Mouse (Mus musculus) monocyte, adult 2 months (primary cell): ENCODE data around the gene Cyp2d22.
"Not testable (repeated sequence)": the region's sequence is repeated elsewhere in the genome, so short reads cannot be mapped to it uniquely, and the experiment has no call there.

Experiments used
- DNase-seq, 2 experiments: peaks; one replicate each; pipeline ENCODE4 v3.0.0; 2022; ENCODE audit warnings: low spot score in 2 of 2, low read depth in 1 of 2

Cyp2d22 gene

DNA sequence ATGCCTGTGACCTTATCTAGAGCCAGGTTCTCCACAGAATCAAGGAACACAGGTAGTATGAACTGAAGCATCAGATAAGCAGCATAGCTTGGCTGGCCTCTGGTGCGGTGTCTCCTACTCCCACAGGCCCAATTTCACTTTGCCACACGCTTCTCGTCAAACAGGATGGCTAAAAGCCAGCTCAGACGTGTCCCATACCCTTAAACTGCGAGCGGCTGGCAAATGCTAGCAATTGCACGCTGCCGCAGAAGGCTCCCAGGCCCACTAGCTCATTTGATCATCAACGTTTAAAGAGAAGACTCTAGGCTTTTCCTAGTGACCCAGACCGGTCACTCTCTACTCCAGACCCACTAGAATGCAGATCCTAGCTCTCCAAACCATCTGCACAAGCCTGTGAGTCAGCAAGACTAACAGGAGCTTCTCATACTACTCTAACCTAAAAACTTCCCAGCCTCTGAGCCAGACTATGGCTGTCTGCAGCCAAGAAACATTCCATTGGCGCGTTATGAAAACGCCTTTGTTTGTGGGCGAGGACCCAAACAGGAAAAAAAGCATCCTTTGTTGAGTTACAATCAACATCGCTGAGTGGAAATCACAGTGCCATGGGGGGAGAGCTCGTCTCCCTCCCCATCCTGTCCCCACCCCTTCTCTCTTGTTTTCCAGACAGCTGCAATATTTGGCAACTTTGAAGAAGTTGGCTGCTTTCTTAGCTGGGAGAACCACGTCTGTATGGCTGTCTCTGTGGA lies 3.5 kb downstream of the Cyp2d22 start:
- no peak for DNase-seq

DNA sequence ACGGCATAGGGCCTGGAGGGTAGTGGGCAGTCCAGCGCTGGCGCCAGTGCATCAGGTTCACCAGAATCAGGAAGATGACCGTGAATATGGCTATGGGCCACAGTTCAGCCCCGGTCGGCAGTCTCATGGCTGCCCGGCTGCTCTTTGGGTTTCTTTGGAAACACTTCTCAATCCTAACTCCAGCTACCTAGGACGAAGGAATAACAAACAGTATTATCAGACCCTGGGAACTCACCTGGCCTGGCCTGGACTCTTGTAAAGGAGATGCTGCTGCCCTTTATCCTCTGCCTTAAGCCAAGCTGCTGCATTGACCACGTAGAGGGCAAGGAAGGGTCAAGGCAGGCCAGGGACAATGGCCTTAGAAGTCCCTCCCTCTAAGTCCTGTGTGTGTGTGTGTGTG lies 4.2 kb downstream of the Cyp2d22 start:
- no peak for DNase-seq

DNA sequence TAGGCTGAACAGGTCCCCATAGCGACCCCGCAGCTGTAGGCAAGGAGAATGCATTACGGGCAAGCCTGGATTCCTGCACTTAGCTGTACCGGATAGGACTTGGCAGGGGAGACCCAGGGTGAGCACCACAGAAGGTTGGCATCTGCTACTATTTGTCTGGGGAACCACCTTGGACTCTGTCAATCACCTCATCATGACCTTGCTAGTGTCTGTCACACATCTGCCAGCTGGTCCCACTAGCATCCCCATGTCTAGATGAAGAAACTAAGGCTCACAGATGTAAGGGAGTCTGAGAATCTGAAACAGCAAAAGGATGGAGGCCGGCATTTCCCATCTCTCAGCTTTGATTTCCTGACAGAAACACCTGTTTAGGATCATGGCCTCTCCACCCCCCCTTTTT lies 5.6 kb downstream of the Cyp2d22 start:
- DNase-seq: no peak

DNA sequence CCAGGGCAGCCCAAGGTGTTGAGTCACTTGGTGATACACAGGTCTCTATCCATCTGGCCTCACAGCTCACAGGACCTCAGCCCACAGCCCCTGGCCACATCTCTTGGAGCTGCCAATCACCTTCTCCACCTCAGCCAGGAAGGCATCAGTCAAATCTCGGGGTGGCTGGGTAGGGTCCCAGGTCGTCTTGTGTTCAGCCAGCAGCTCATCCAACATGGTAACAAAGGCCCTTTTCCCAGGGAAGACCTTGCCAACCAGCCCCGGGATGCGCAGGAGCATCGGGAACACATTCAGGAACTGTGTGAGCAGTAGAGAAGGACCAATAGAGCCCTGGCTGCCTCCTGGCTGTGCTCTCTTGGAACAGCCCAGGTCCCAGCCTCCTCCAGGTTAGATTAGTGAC lies 7.1 kb downstream of the Cyp2d22 start:
- no peak for DNase-seq

DNA sequence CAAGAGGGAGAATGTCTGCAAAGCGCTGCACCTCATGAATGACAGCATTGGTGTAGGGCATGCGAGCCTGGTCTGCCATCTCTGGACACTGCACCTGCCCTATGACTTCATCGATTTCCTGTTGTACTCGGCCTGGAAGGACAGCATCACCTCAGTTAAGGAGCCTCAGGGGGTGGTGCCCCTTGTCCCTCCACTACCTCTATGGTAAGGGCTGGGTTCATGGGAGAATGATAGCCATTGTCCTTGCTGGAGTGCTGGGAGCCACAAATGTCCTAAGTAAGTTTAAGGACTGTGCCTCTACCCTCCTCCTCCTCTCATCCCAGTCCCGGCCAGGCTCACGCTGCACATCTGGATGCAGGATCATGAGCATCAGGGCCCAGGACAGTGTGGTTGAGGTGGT lies 7.6 kb downstream of the Cyp2d22 start:
- DNase-seq: no peak

DNA sequence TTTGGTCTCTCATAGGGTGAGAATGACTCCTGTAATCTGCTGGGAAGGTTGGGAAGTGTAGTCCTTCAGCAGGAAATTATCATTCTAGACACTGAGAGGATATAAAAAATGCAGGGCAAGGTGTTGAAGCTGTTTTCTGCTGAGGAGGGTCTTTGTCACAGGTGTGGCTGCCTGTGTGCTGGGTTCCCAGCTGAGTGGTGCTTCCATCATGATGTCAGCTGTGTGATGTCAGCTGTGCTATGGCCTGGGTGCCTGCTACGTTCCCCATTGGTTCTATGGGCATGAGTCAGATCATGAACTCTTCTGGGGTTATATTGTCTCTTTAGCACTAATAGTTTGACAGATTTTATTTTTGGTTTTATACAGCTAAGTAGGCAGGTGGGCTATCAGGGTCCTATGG lies 11.2 kb downstream of the Cyp2d22 start:
- DNase-seq: no peak

DNA sequence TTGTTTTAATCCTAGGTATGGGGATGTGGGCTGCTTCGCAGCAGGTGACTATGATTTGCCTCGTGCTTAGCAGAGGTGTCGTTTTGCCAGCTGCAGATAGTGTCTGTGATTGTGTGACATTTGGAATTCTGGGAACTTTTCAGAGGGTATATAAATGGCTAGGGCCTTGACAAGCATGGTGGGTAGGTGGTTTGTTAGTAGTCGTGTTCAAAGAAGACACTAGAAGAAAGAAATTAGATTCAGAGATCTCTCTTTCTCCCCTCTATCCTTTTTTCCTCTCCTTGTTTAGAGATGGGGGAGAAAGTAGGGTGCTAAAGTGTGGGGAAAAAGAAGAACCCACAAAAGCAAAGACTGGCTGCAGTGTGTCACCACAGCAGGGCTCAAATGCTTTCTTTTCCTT lies 11.9 kb downstream of the Cyp2d22 start:
- DNase-seq: no peak

DNA sequence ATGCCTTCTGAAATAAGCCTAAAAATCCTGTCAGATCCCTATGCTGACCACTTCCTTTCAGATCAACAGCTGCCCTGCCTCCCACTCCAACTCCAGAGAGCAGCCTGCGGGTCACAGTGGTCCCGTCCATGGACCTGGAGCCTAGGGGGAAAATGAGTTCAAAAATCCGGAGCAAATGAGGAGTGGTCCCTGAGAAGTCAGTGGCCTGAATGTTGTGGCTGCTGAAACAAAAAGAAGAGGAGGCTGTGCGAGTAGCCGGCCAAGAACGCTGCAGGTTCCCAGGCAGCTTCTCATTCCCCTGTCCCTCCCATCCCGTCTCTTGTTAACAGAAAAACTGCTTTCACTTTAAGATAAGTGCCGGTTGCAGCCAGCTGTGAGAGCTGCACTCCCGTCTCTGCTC lies 15.5 kb downstream of the Cyp2d22 start:
- not testable (repeated sequence) for DNase-seq

DNA sequence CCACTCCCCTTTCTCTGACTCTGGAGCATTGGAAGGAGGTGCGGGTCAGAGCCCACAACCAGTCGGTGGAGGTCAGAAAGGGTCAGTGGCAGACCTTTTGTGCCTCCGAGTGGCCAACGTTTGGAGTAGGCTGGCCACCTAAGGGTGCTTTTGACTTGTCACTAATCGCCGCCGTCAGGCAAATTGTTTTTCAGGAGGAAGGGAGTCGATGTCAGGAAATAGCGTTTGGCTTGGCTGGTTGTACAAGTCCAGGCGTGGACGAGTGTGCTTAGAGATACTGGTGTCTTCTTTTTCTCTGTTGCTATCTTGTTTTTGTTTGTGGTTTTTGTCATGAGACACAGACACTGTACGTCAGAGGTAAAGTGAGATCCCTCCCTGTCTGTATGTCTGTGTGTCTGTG lies 16.3 kb downstream of the Cyp2d22 start:
- not testable (repeated sequence) for DNase-seq

DNA sequence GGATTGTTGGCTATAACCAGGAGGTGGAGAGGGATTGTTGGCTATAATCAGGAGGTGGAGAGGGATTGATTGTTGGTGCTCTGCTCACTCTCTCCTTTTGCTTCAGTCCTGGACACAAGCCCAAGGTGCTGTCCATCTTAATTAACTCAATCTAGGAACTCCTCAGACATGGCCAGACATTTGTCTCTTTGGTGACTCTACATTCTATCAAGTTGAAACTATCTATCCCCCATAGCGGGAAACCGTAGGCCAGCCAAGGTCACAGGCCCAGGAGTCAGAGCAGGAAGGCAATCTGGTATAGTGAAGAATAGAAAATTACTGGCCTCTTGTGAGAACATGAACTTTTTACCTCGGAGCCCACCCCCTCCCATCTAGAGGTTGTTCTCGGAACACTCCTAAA lies 17.8 kb downstream of the Cyp2d22 start:
- no peak for DNase-seq

DNA sequence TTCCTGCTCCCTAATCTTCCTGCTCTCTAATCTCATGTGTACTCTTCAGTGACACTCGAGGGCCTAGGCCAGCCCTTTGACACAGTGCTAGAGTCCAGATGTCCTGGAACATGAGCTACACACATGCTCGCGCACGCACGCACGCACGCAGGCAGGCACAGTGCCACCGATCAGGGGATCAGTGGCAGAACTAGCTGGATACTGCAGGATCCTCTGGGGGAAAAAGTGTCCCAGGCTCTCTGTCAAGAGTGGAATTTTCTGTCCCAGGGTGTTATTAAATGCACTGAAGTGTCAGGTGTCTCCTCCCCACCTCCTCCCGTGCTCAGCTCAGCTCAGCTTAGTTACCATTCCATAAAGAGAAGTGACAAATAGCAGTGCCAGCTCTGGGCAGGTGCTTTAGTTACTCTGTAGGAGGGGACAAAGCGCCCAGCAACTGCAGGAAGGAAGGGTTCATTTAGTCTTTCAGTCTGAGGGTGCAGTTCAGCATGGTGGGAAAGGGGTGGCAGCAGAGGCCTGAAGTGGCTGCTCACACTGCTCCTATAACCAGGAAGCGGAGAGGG lies 18.5 kb downstream of the Cyp2d22 start:
- no peak for DNase-seq

DNA sequence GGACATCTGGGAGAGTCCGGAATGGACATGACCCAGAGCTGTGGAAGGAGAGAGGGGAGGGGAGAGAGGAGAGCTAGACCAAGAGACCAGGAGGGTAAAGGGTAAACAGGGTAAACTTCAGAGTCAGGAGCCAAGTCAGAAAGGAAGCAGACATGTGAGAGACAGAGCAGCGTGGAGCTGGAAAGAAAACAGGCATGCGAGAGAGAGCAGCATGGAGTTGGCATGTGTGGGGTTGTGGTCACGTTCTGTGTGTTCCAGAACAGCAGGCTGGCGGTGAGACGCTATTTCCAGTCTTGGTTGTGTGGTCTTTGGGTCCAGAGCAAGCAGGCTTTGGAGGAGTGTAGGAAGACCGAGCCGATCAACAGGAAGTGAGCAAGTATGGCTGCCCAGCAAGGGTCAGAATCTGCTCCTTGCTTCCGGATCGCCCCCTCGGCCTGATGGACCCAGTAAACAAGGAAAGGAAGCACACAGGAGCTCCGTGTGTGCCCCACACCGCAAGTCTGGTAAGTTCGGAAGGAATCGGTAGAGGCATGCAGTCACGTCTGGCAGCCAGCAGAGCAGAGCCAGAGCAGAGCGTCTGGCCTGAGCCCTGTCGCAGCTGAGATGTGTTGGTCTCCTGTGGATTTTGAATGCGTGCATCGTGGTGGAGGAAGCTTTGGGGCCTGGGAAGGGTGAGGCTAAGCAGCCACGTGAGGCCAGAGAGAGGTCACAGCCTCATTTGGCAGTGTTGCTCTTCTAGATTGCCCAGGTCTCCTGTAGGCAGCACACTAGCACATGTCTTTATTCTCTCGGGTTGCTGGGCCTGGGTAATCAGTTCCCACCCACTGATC lies 21.4 kb downstream of the Cyp2d22 start:
- no peak for DNase-seq

DNA sequence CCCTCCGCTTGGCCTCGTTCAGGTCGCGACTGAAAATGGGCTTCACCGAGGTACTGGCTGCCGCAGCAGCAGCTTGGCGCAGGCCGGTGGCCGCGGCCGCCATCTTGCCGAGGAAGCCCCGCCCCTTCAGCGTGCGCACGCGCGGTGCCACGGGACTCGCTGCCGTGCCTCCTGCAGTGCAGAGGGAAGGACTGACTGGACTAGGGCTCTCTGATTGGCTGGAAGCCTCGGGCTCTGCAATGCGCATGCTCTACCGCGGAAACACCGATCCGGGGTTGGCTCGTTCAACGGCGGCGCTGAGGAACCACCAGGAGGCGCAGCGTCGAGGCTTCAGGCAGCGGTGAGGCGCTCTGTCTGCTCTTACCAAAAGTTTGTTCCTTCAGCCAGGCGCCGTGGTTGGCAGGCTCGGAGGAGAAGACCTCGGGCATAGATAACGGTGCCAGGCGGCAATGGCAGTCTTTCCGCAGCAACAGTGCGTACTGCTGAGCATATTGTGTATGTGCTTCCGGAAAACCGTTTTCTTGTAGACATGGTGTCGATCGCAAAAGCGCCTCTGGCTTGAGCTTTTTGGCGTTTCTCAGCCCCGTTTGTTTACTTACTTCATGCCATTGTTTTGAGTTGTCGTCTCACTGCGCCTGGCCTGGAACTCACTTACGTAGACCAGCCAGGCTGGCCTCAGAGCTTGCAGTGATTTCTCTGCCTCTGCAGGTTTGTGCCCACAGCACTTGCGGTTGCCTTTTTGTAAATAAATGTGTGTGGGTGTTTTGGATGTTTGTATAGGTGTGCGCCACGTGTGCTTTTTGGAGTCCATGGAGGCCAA lies 25.7 kb downstream of the Cyp2d22 start, which contains the start of gene Ndufa6:
Gene Ndufa6, minus strand, starts transcription at position 197 of the 820 bp plus-strand sequence.
- peak; percentile 92 to 93 for DNase-seq

DNA sequence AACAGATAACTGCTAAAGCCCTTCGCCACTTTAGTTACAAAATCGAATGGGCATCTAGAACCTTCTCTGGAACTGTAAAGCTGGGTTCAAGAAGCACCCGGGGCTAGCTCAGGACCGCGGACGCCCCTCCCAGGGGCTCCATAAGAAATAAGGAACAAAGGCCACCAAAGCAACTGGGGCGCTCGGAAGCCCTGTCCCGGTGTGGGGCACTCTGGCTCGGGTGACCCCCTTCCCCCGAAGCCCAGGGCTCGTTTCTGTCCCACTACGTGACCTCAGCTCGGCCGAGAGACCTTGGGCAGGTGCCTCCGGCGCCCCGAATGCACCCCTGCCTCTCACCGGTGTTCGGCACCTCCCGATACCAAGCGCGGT lies 26.3 kb downstream of the Cyp2d22 start:
- DNase-seq: no peak

DNA sequence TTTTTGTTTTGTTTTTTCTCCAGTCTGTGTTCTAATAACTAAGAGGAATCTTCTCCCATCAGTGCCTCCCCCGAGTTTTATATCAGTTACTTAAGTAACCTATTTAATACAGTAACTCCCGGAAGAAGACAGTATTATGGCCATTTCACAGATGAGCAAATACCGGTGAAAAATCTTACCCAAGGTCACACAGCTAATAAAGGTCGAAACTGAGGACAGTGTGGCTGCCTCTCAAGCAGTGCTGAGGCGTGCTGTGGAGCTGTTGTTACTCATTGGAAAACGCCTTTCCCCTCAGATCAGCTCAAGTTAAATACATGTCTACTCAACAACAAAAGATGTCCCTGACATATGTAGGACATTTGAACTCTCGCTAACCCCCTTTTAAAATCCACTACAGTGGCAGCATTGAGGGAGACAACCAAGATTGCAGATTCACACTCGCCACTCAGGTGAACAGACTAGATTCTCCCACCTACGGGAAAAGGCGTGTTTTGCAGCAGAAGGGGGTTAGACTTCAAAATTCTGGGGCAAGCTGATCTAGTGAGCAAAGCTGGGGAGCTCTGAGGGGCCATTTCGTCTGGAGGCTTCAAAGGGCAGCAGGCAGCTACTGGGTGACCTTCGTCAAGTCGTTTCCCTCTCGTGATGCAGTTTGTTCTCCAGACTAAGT lies 26.8 kb downstream of the Cyp2d22 start:
- DNase-seq: no peak

DNA sequence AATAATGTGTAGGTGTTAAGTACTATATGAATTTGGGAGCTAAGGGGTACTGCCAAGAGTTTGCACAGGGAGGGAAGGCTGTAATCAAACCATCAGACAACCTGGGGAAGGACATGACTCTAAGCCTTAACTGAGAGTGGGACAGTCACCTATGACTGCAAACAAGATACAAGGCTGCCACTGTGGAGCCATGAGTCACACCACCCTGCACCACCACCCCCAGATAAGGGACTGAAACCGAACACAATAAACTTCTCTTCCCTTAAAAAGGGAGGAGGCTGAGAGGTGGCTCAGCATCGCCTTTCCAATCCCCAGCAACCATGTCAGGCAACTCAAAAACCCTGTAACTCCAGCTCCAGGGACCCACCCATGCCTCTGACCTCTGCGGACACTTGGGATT lies 28.6 kb downstream of the Cyp2d22 start:
- DNase-seq: no peak

DNA sequence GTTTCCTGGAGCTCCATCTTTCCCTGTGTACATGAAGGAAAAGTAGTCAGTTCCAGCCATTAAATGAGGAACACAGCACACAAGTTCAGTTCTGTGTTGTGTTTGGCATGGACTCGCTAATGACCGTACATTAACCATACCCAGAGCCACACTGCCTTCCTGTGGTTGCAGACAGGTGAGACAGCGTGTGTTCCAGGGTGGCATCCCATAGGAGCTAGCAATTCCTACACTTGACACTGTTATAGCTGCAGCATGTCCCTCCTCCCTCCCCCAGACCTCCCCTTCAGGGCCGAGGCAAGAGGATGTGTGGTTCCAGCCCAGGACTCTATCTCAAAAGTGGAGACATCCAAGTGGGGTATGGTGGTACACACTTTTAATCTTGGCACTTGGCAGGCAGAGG lies 29.7 kb downstream of the Cyp2d22 start:
- no peak for DNase-seq

DNA sequence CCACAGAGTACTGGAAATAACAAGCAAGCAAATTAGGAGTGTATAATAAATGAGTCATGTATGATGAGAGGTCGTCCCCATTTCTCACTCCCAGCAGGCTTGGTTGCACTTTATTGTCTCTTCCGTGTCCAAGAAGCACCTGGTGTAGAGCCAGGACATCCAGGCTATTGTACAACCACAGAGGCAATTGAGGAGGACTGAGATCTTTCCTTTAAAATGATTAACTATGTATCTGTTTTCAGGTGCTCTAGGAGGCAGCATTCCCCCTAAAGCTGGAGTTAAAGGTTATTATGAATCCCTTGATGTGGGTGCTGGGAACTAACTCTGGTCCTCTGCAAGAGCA lies 31.1 kb downstream of the Cyp2d22 start:
- DNase-seq: no peak

DNA sequence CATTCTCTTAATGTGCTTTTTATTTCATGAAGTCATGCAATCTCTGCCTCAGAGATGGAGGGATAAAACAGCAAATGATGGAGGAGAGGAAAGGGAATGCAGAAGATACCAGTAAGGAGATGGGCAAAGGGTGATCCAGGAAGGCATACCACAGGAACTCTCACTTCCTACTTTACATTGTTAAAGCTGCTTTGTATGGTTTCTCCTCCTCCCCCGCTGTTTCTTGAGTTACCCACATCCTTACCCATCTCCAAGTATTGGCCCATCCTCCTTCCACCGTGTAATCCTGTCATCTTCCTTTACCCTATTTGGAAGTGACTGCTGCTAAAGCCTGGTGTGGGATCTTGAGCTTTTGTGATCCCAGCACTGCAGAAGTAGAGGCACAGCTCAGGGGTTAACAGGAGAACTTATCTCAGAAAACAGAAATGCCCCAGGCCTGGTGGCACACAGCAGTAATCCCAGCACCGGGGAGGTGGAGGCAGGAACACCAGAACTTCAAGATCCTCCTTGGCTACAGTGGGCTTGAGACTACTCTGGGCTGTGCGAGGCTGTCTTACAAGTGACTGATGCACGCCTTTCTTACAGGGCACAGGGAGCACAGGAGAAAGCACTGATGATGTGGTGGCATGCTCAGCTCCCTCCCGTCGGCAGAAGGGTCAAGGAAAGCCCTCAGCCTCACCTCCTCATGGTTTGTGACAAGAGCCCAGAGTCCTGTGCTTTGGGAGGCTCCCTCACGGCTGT lies 31.6 kb downstream of the Cyp2d22 start:
- DNase-seq: no peak

DNA sequence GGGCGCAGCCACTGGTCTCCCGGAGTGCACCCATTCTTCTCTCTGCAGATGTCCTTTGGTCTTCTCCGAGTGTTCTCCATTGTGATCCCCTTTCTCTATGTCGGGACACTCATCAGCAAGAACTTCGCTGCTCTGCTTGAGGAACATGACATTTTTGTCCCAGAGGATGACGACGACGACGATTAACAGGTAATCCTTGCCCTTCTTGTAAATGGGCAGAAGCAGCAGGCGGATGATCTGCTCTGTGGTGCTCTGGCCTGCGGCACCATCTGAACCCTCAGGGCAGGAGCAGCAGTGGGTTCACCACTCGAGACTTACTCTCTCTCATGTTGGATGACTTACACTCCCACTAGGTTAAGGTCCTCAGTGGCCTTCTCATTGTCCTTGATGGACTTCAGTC lies 32.2 kb downstream of the Cyp2d22 start:
- no peak for DNase-seq
